Mouse (Mus musculus): ENCODE measurements around the gene Adad1. TPM values are rescaled to one million over a fixed set of nuclear protein-coding genes. Genes with fewer than 3 reads are reported as not detected.

Adad1 gene
- 0.33 and 0.47 TPM in 2 replicates for polyA plus RNA-seq (2015; fragmentation: Nextera tagmentation; extraction: Ambion mirVana)

DNA sequence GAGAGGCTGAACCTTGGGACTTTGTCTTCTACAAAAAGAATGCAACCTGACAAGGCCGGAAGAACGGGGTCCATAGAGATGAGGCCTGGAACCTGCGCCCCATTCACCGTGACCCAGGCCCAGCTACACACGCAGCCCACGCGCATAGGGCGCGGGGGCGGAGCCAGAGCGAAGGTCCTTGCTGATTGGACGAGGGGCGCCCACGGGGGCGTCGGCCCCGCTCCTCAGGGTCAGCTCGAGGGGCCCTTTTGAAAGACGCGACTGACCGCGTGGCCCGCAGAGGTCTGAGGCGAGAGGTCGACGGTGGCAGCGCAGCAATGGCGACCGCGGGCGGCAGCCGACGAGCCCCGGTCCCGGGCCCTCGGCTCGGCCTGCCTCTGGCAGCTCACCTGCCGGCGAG, at the start of gene Adad1:
Gene Adad1 (plus strand): TSS at position 122 of the 400 bp plus-strand sequence.
- WGBS: 64% methylated on average over 38 of the region's 39 CpGs
- Histone ChIP-seq H3K4me3 (peak within 1 kb of the TSS; percentile 15), H3K36me3 (no peaks in the 10 kb centered on the region), H3K27me3 (no peaks in the 10 kb centered on the region), H3K27ac (replicated peaks) (no peak within 1 kb of the TSS), H3K9ac (no peak within 1 kb of the TSS), H3K9me3 (peaks cover 10% of the 10 kb centered on the region; the same call in 1 of the 2 replicates), H3K4me2 (peak within 1 kb of the TSS; percentile 41), H3K4me1 (replicated peaks) (no peaks in the 10 kb centered on the region)
- no peak; the same call in 1 of the 2 replicates for ATAC-seq (ENCODE audit: low FRiP score, low read depth)

DNA sequence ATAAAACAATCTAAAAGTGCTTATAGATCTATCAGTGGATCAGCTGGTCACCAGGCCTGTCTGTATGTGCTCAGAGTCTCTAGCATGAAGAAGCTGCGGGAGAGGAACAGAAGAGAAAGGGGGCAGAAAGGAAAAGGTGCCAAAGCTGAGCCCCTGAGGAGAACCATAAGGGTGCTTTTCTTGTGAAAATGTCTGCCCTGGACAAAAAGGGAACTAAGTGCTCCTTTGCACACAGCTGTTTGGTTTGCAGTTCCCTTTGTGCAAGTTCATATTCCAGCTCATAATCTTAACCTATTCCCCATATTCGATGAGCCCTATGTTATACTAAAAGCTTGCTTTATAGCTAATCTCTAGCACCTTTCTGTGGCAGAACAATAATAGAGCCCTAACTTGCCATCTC, 25.3 kb upstream of the Adad1 start:
- no peaks in the 10 kb centered on the region for H3K9me3 ChIP-seq
- peaks cover 64% of the 10 kb centered on the region for H3K36me3 ChIP-seq
- WGBS: 85% methylated on average over 2 of the region's 2 CpGs
- H3K4me1 ChIP-seq (replicated peaks): no peaks in the 10 kb centered on the region
- ATAC-seq (ENCODE audit: low FRiP score, low read depth): no peak
- H3K4me2 ChIP-seq: no peak overlapping the region
- H3K27me3 ChIP-seq: no peaks in the 10 kb centered on the region
- no peak overlapping the region for H3K4me3 ChIP-seq
- no peak overlapping the region for H3K9ac ChIP-seq
- H3K27ac ChIP-seq (replicated peaks): no peak overlapping the region

DNA sequence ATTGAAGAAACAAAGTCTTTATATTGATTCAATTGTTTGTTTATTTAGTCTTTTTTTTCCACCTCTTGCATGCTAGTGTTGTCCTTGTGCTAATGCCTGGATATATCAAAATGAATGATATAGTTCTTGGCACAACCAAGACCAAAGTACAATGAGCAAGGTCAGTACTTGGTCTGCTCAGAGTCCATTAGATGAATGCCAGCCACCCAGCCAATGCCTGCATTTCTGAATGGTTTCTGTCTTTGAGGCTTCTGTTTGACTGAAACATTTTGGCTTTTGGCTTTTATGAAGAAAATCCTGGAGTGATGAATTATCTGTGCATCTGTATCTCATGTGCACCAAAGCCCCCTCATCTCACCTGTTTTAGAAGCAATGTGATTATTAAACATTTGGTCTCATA, 23.5 kb upstream of the Adad1 start:
- no peak for ATAC-seq (ENCODE audit: low FRiP score, low read depth)
- Histone ChIP-seq H3K36me3 (peaks cover 74% of the 10 kb centered on the region), H3K27me3 (no peaks in the 10 kb centered on the region), H3K9me3 (no peaks in the 10 kb centered on the region), H3K27ac (replicated peaks) (no peak overlapping the region), H3K4me2 (no peak overlapping the region), H3K4me1 (replicated peaks) (no peaks in the 10 kb centered on the region), H3K9ac (no peak overlapping the region), H3K4me3 (no peak overlapping the region)

DNA sequence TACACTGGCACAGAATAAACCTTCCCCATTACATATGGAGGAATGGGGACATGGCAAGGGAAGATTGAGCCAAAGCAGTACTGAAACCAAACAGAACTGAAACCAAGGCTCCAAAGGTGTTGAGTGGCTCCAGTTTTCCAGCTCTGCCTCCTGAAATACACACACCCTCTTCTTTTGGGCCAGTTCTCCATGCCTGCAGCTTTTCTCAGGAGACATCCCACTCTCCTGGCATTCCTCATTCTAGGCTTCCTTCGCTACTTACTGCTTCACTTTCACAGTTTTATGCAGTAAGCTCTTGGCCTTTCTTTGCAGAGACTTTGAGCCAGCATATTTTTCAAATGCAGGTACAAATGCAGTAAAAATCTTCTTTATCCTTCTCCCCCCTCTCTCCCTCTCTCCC, 11.8 kb upstream of the Adad1 start:
- no peak overlapping the region for H3K4me3 ChIP-seq
- H3K27me3 ChIP-seq: no peaks in the 10 kb centered on the region
- peaks cover 39% of the 10 kb centered on the region for H3K36me3 ChIP-seq
- no peaks in the 10 kb centered on the region for H3K4me1 ChIP-seq (replicated peaks)
- H3K9me3 ChIP-seq: no peaks in the 10 kb centered on the region
- WGBS: 94% methylated on average over 1 of the region's 1 CpGs
- H3K27ac ChIP-seq (replicated peaks): no peak overlapping the region
- no peak overlapping the region for H3K4me2 ChIP-seq
- no peak for ATAC-seq (ENCODE audit: low FRiP score, low read depth)
- no peak overlapping the region for H3K9ac ChIP-seq

DNA sequence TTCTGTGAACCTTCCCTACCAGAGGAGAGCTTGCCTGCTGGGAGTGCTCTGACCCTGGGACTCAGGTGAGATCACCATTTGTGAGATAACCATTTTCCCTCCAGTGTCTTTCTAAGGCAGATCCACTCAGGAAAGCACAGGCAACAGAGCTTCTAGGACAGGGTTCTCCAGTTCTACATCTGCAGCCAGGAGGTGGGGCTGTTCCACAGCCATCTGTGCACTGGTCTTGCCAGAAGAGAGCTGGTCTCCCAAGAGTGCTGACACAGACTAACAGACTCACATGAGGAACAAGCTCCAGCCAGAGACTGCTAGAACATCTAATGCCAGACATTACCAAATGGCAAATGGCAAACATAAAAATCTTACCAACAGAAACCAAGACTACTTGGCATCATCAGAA, 9.9 kb downstream of the Adad1 start:
- no peaks in the 10 kb centered on the region for H3K4me1 ChIP-seq (replicated peaks)
- no peak for ATAC-seq (ENCODE audit: low FRiP score, low read depth)
- H3K9ac ChIP-seq: no peak overlapping the region
- no peak overlapping the region for H3K27ac ChIP-seq (replicated peaks)
- H3K4me2 ChIP-seq: no peak overlapping the region
- no peaks in the 10 kb centered on the region for H3K9me3 ChIP-seq
- no peak overlapping the region for H3K4me3 ChIP-seq
- no peaks in the 10 kb centered on the region for H3K36me3 ChIP-seq
- no peaks in the 10 kb centered on the region for H3K27me3 ChIP-seq

DNA sequence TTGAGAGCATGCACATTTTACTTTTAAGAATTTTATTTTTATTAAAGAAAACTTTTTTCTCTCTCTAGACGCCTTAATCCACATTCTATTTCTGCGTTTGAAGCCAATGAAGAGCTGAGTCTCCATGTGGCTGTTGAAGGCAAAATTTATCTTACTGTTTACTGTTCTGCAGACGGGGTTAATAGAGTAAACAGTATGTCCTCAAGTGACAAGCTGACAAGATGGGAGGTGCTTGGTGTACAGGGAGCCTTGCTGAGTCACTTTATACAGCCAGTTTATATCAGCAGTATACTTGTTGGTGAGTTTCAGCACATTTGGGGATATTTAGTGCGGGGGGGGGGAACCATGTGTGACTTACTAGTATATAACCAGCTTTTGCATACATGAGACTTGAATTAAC, 21.5 kb downstream of the Adad1 start:
- H3K36me3 ChIP-seq: no peaks in the 10 kb centered on the region
- no peak for ATAC-seq (ENCODE audit: low FRiP score, low read depth)
- H3K27ac ChIP-seq (replicated peaks): no peak overlapping the region
- no peak overlapping the region for H3K4me3 ChIP-seq
- H3K27me3 ChIP-seq: no peaks in the 10 kb centered on the region
- H3K4me1 ChIP-seq (replicated peaks): no peaks in the 10 kb centered on the region
- WGBS: 89% methylated on average over 4 of the region's 4 CpGs
- H3K9ac ChIP-seq: no peak overlapping the region
- H3K9me3 ChIP-seq: no peaks in the 10 kb centered on the region
- H3K4me2 ChIP-seq: no peak overlapping the region

DNA sequence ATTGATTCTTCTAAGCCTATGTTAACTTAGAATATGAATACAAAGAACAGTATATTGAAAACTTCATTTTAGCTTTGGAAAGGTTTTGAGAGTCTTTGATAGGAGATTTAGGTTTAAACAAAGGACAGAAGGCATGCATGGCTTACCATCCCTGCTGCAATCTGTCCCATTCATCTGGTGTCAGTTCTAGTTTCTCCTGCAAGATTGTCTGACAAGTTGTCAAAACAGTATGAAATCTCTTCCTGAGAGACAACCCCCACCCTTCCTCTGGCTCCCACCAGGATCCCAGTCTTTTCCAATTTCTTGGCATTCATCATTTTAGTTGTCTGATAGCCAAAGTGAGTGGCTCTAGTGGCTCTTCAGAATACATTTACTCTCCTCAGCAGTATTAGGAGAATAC, 27.4 kb downstream of the Adad1 start:
- Histone ChIP-seq H3K36me3 (no peaks in the 10 kb centered on the region), H3K27me3 (no peaks in the 10 kb centered on the region), H3K9me3 (no peaks in the 10 kb centered on the region), H3K9ac (no peak overlapping the region), H3K27ac (replicated peaks) (no peak overlapping the region), H3K4me1 (replicated peaks) (no peaks in the 10 kb centered on the region), H3K4me3 (no peak overlapping the region), H3K4me2 (no peak overlapping the region)
- no peak for ATAC-seq (ENCODE audit: low FRiP score, low read depth)

DNA sequence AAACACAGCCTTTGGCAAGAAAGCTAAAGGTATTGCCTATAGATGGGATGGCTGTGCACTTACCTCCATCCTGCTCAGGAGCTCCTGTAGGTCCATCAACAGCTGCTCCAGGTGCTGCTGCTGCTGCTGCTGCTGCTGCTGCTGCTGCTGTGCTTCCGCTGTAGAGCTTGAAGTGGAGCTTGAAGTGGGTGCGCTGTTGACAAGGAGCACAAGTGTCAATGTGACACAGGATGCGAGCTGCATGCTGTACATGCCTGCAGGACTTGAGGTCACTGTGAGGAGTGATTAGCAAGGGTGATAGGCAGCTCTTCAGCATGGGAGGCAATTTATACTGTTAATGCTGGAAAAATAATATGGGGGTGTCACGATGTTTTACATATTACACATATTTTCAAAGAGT, 62.3 kb downstream of the Adad1 start, which contains the start of gene Il2:
Gene Il2 (minus strand): TSS at position 305 of the 400 bp plus-strand sequence.
- Histone ChIP-seq H3K4me2 (no peak within 1 kb of the TSS), H3K4me3 (no peak within 1 kb of the TSS), H3K36me3 (no peaks in the 10 kb centered on the region), H3K9ac (no peak within 1 kb of the TSS), H3K4me1 (replicated peaks) (no peaks in the 10 kb centered on the region), H3K9me3 (no peaks in the 10 kb centered on the region), H3K27me3 (no peaks in the 10 kb centered on the region), H3K27ac (replicated peaks) (no peak within 1 kb of the TSS)
- no peak for ATAC-seq (ENCODE audit: low FRiP score, low read depth)
- WGBS: 87% methylated on average over 4 of the region's 4 CpGs

DNA sequence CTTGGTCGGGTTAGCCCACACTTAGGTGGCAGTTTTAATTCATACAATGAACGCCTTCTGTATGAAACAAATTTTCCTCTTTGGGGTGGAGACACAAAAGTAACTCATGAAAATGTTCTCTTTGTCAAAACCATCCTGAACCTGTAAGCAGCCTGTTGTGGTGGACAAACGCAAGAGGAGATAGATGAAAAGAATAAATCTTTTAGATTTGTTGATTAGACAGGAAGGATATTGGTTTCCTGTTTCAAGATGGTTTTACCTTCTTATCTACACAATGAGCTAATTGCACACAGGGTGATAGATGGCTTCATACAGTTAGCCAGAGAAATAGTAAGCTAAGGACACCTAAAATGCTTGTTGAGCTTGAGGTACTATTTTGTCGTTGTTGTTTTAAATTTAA, 62.8 kb downstream of the Adad1 start:
- H3K4me3 ChIP-seq: no peak overlapping the region
- no peaks in the 10 kb centered on the region for H3K9me3 ChIP-seq
- H3K27me3 ChIP-seq: no peaks in the 10 kb centered on the region
- no peaks in the 10 kb centered on the region for H3K4me1 ChIP-seq (replicated peaks)
- H3K36me3 ChIP-seq: no peaks in the 10 kb centered on the region
- no peak overlapping the region for H3K4me2 ChIP-seq
- ATAC-seq (ENCODE audit: low FRiP score, low read depth): no peak
- H3K27ac ChIP-seq (replicated peaks): no peak overlapping the region
- no peak overlapping the region for H3K9ac ChIP-seq
- 91% methylated on average over 4 of the region's 4 CpGs for WGBS

DNA sequence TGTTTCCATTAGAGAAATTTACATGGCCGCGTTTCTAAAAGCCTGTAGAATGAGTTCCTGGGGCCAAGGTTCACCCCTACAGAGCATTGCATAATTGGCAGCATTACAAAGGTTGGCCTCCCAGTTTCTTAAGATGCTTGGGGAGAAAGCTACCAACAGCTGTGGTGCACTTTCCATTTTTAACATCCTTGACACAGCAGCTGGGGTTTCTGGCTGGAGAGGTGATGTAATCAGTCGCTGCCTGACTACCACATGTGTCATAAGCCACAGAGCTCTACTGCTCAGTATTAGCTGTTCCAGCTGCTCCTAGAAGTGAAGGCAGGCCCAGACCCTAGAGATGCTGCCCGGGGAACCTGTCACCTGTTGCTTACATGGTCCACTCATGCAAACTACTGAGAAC, 64.9 kb downstream of the Adad1 start:
- Histone ChIP-seq H3K27me3 (no peaks in the 10 kb centered on the region), H3K9ac (no peak overlapping the region), H3K27ac (replicated peaks) (no peak overlapping the region), H3K4me3 (no peak overlapping the region), H3K9me3 (no peaks in the 10 kb centered on the region), H3K4me1 (replicated peaks) (no peaks in the 10 kb centered on the region), H3K36me3 (no peaks in the 10 kb centered on the region), H3K4me2 (no peak overlapping the region)
- ATAC-seq (ENCODE audit: low FRiP score, low read depth): no peak
- 66% methylated on average over 4 of the region's 4 CpGs for WGBS

DNA sequence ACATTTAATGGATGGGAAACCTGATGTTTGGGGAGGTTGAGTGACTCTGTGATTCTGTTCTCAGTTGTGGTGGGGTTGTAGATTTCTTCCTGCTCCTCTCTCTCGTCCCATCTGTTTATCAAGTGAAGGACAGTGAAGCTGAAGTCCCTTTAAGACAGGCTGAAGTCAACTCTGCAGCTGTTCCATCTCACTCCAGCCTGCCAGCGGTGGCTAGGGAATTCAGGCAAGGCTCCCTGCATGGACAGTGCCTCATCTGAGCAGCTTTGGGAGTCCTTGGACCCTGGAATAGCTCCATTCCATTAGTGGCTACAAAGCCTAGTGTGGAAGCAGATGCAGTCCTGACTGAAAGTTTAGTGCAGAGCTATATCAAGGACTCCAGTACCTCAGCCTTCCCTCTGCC, 65.7 kb downstream of the Adad1 start:
- Histone ChIP-seq H3K4me2 (no peak overlapping the region), H3K4me3 (no peak overlapping the region), H3K36me3 (no peaks in the 10 kb centered on the region), H3K27ac (replicated peaks) (no peak overlapping the region), H3K27me3 (no peaks in the 10 kb centered on the region), H3K9ac (no peak overlapping the region), H3K9me3 (no peaks in the 10 kb centered on the region), H3K4me1 (replicated peaks) (no peaks in the 10 kb centered on the region)
- no peak for ATAC-seq (ENCODE audit: low FRiP score, low read depth)
- whole genome bisulfite sequencing: 65% methylated on average over 2 of the region's 2 CpGs

DNA sequence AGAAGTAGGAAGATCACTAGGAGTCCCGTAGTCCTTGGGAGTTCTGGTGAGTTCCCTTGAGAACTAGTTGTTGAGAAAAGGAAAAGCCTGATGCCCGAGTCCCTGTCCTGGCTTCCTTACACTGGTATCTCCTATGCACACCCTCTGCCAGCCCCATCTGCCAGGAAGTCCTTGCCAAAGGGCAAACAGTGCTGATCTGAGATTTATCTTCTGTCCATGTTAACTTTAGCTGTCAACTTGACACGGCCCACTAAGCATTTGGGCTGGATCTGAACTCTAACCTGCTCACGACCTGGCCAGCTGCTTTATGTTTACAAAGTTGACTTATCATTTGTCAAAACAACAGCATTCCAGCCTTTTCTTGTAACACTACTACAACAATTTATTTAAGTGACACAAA, 73.9 kb downstream of the Adad1 start:
- ATAC-seq (ENCODE audit: low FRiP score, low read depth): no peak
- Histone ChIP-seq H3K36me3 (no peaks in the 10 kb centered on the region), H3K4me3 (no peak overlapping the region), H3K27me3 (no peaks in the 10 kb centered on the region), H3K9ac (no peak overlapping the region), H3K9me3 (no peaks in the 10 kb centered on the region), H3K4me1 (replicated peaks) (no peaks in the 10 kb centered on the region), H3K4me2 (no peak overlapping the region), H3K27ac (replicated peaks) (no peak overlapping the region)
- 65% methylated on average over 4 of the region's 4 CpGs for WGBS

DNA sequence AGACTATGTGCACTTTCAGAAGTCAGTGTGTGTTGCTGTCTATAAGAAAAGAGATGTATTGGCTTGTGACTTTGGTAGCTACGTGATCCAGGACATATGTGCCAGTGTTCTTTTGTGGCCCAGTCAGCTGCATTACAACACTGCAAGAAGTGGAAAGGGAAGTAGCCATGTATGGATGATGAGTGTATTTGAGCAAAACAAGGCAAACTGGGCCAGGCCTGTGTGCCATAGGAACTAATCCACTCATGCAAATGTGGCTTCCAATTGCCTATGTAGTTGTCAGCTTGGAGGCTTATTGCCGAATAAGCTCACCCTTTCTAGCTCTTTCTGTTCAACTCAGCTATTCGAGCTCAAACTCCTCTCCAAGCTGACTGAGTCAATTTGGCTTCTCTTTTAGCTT, 75.9 kb downstream of the Adad1 start:
- no peak for ATAC-seq (ENCODE audit: low FRiP score, low read depth)
- Histone ChIP-seq H3K27ac (replicated peaks) (no peak overlapping the region), H3K27me3 (no peaks in the 10 kb centered on the region), H3K36me3 (no peaks in the 10 kb centered on the region), H3K4me1 (replicated peaks) (no peaks in the 10 kb centered on the region), H3K9ac (no peak overlapping the region), H3K4me3 (no peak overlapping the region), H3K4me2 (no peak overlapping the region), H3K9me3 (no peaks in the 10 kb centered on the region)
- 78% methylated on average over 3 of the region's 3 CpGs for WGBS

Data from hindbrain, embryonic 15.5 days (tissue).